Mouse (Mus musculus): Measurements from ENCODE around the gene Neu4.
"Not testable (repeated sequence)": the region's sequence is repeated elsewhere in the genome, so short reads cannot be mapped to it uniquely, and the experiment has no call there.

Gene Neu4

DNA sequence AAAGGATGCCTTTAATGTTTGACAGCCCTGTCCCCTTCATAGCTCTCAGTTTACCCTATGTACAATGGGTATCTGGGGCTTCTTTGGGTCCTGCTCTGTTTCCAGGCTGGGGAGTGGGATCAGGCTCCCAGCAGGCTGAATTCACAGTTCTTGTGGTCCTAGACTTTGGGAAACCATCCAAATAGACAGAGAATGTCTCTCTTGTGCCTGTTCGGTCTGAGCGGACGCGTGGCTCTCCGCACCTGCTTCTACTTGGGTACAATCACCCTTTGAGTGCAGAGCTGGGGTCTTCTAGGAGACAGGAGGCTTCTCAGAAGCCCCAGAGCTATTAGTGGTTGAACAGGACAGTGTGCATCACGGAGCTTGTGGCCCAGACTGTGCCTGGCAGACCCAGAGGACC, at the start of gene Neu4:
Neu4 (plus strand) TSS at position 301 of the 400 bp plus-strand sequence.
- no peak for DNase-seq (ENCODE audit: low spot score)

- not testable (repeated sequence) for DNase-seq (ENCODE audit: low spot score)
These were observed 49.5 kb upstream of the Neu4 start for GRCm38 (mm10) chr1:93970797-93971196.

GRCm38 (mm10) chr1:93975764-93976163, 44.5 kb upstream of the Neu4 start:
- not testable (repeated sequence) for DNase-seq (ENCODE audit: low spot score)

GRCm38 (mm10) chr1:93978287-93978686, 42.0 kb upstream of the Neu4 start:
- not testable (repeated sequence) for DNase-seq (ENCODE audit: low spot score)

GRCm38 (mm10) chr1:93980932-93981331, 39.3 kb upstream of the Neu4 start:
- not testable (repeated sequence) for DNase-seq (ENCODE audit: low spot score)

GRCm38 (mm10) chr1:93986167-93986566, 34.1 kb upstream of the Neu4 start:
- DNase-seq (ENCODE audit: low spot score) = no peak

- DNase-seq (ENCODE audit: low spot score) = no peak
These were observed 31.5 kb upstream of the Neu4 start for GRCm38 (mm10) chr1:93988786-93989185.

GRCm38 (mm10) chr1:93990209-93990608, 30.0 kb upstream of the Neu4 start, which contains the start of gene Gal3st2c:
Gene Gal3st2c (plus strand): TSS chr1:93990509.
- not testable (repeated sequence) for DNase-seq (ENCODE audit: low spot score)

- not testable (repeated sequence) for DNase-seq (ENCODE audit: low spot score)
These were observed 29.2 kb upstream of the Neu4 start for GRCm38 (mm10) chr1:93991068-93991467.

- not testable (repeated sequence) for DNase-seq (ENCODE audit: low spot score)
These were observed 28.8 kb upstream of the Neu4 start for GRCm38 (mm10) chr1:93991491-93991890.

GRCm38 (mm10) chr1:94001023-94001422, 19.2 kb upstream of the Neu4 start:
- DNase-seq (ENCODE audit: low spot score) = no peak

GRCm38 (mm10) chr1:94005954-94006506, 14.2 kb upstream of the Neu4 start:
- not testable (repeated sequence) for DNase-seq (ENCODE audit: low spot score)

DNA sequence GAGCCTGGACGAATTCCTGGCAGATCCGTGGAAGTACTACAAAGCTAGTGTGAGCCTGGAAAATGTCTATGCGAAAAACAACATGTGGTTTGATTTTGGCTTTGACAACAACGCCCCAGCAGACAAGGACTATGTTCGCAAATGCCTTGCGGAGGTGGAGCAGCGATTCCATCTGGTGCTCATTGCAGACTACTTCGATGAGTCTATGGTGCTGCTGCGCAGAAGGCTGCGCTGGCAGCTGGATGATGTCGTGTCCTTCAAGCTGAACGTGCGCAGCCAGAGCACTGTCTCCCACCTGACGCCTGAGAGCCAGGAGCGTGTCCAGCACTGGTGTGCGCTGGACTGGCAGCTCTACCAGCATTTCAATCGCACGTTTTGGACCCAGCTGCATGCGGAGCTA, 11.4 kb upstream of the Neu4 start:
- not testable (repeated sequence) for DNase-seq (ENCODE audit: low spot score)

- DNase-seq (ENCODE audit: low spot score) = no peak
These were observed 8.6 kb upstream of the Neu4 start for GRCm38 (mm10) chr1:94011643-94012042.

DNA sequence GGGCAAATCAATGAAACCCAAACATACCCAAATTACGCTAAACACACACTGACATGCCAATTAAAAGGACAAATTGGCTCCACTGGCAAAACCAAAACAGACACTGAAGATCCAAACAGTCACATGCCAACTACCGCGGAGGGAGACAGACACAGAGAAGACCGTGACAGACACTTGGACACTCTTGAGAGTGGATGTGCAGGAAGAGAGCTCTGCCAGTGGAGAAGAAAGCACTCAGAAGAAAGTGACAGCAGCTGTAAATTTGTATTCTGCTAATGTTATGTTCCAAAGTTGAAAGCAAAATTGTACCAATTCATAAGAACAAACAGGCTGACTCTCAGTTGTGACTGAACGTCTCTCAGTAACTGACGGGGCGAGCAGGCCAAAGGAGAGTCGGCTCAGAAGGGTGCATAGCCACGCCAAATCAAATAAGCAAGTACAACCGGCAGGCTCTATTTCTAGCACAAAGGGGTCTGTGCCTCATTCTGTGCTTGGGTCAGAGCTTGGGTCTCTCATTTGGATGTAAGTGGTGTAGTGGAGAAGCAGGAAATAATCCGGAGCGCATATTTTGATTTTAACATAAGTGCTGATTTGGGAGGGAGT, 7.4 kb downstream of the Neu4 start:
- DNase-seq (ENCODE audit: low spot score) = no peak

GRCm38 (mm10) chr1:94028741-94029140, 8.5 kb downstream of the Neu4 start:
- DNase-seq (ENCODE audit: low spot score) = no peak

DNA sequence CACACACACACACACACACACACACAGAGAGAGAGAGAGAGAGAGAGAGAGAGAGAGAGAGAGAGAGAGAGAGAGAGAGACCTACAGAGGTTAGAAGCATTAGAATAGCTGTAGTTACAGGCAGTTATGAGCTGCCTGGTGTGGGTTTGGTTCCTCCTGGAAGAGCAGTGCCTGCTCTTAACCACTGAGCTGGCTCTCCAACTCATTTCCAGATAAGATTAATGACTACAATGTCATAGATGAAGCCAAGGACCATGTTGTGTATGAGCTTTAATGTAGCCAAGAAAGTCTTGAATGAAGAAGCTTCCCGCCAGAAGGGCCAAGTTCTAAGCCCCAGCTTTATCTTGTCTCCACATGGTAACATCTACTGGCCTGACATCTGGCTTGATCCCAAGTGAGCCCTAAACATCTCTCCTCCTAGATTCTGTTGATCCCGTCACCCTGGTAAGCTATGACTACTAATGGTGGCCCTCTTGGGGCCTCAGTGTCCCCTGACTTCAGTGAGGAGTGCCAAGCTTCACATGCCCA, 12.9 kb downstream of the Neu4 start:
- DNase-seq (ENCODE audit: low spot score) = no peak

- peak; percentile 12 for DNase-seq (ENCODE audit: low spot score)
These were observed 14.9 kb downstream of the Neu4 start for GRCm38 (mm10) chr1:94034984-94035743.

GRCm38 (mm10) chr1:94040391-94040790, 20.1 kb downstream of the Neu4 start:
- DNase-seq (ENCODE audit: low spot score) = no peak

- no peak for DNase-seq (ENCODE audit: low spot score)
These were observed 25.3 kb downstream of the Neu4 start for GRCm38 (mm10) chr1:94045559-94045958.

GRCm38 (mm10) chr1:94046544-94046943, 26.3 kb downstream of the Neu4 start:
- no peak for DNase-seq (ENCODE audit: low spot score)

- DNase-seq (ENCODE audit: low spot score) = no peak
These were observed 30.9 kb downstream of the Neu4 start for GRCm38 (mm10) chr1:94051104-94051503.

DNA sequence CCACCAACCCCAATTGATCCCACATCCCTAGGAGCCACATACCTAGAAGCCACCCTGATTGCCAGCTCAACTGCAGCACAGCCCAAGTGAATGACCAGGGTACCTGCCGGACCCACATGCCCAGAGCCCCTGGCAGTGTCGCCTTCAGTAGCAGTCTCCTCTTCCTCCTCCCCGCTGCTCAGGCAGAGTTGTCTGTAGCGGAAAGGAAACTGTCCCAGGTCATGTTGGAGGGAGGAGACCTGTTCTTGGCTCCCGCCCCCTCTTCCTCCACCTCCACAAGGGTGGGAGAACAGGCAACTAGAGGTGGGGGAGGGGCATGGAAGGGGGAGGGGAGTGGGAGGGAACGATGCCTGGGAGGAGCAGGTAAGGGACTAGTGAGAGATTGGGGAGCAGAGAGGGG, 32.1 kb downstream of the Neu4 start, which contains the start of gene Pdcd1:
Pdcd1 (minus strand) TSS at position 181 of the 400 bp plus-strand sequence.
- DNase-seq (ENCODE audit: low spot score) = no peak

Data from c-Kit-positive CD71-positive TER-119-positive erythroid progenitor cells, embryonic 14.5 days (primary cell).